Mouse (Mus musculus): ENCODE results near the gene Trim62.

DNA sequence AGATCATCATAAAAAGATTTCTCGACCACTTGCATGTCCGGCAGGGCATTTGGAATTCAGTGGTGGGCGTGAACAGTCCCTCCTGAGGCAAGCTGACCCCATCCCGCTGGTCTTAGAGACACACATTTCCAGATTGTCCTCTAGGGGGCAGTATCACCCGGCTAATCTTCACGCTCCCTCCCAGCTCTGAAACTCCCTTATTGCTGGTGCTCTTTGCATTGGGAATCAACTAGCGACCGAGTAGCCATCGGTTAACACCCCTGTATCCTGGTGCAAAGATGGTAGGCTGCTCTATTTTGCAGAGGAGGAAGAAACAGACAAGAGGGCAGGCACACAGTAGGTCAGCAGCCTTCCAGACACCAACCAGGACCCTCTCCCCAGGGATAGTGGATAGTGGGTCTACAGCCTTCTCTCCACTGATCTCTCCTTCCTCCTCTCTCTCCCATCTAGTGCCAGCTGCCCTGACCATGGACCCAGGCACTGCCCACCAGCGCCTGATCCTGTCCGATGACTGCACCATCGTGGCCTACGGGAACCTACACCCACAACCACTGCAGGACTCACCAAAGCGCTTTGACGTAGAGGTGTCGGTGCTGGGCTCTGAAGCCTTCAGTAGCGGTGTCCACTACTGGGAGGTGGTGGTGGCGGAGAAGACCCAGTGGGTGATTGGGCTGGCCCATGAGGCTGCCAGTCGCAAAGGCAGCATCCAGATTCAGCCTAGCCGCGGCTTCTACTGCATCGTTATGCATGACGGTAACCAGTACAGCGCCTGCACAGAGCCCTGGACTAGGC is 25.4 kb downstream of the Trim62 start:
- TF ChIP-seq GATA1 (IDR thresholded peaks at IDR 0.05; ENCODE audit: low read length) (no peak), TAL1 (IDR thresholded peaks at IDR 0.05; ENCODE audit: low read length) (no peak)
